Mouse (Mus musculus) layer of hippocampus, adult 9-11 months (tissue): ENCODE measurements around the gene Ppp1r36.
"Not testable (repeated sequence)": the region's sequence is repeated elsewhere in the genome, so short reads cannot be mapped to it uniquely, and the experiment has no call there.

Experiments used
- DNase-seq: peaks from one replicate; pipeline ENCODE4 v3.0.0; 2022

Gene Ppp1r36

GRCm38 (mm10) chr12:76401674-76402073, 15.7 kb upstream of the Ppp1r36 start:
- DNase-seq, result no peak

- no peak for DNase-seq
Measured at GRCm38 (mm10) chr12:76402991-76403885, 14.1 kb upstream of the Ppp1r36 start.

GRCm38 (mm10) chr12:76403886-76404537, 13.3 kb upstream of the Ppp1r36 start, which contains the start of gene Hspa2:
Hspa2 (plus strand) TSS chr12:76404176.
- peak; percentile 100 for DNase-seq

GRCm38 (mm10) chr12:76404836-76405182, 12.5 kb upstream of the Ppp1r36 start:
- peak; percentile 13 for DNase-seq

GRCm38 (mm10) chr12:76405183-76405970, 12.0 kb upstream of the Ppp1r36 start:
- peak; percentile 14 for DNase-seq

GRCm38 (mm10) chr12:76405971-76406370, 11.4 kb upstream of the Ppp1r36 start:
- no peak for DNase-seq

- DNase-seq, result no peak
Measured at GRCm38 (mm10) chr12:76407184-76407583, 10.2 kb upstream of the Ppp1r36 start.

GRCm38 (mm10) chr12:76409166-76409565, 8.2 kb upstream of the Ppp1r36 start:
- DNase-seq, result no peak

- no peak for DNase-seq
Measured at GRCm38 (mm10) chr12:76415383-76416010, 1.8 kb upstream of the Ppp1r36 start.

- DNase-seq, result no peak
Measured at GRCm38 (mm10) chr12:76418346-76418745, 1.0 kb downstream of the Ppp1r36 start.

- no peak for DNase-seq
Measured at GRCm38 (mm10) chr12:76425256-76425655, 7.9 kb downstream of the Ppp1r36 start.

GRCm38 (mm10) chr12:76427546-76427945, 10.2 kb downstream of the Ppp1r36 start:
- DNase-seq, result no peak

- peak; percentile 23 for DNase-seq
Measured at GRCm38 (mm10) chr12:76430879-76431406, 13.6 kb downstream of the Ppp1r36 start.

GRCm38 (mm10) chr12:76431431-76431830, 14.1 kb downstream of the Ppp1r36 start:
- DNase-seq, result peak; percentile 35

GRCm38 (mm10) chr12:76434111-76434510, 16.8 kb downstream of the Ppp1r36 start:
- DNase-seq, result no peak

- DNase-seq, result no peak
Measured at GRCm38 (mm10) chr12:76435084-76435483, 17.7 kb downstream of the Ppp1r36 start.

GRCm38 (mm10) chr12:76435549-76435948, 18.2 kb downstream of the Ppp1r36 start:
- no peak for DNase-seq

- not testable (repeated sequence) for DNase-seq
Measured at GRCm38 (mm10) chr12:76443488-76443887, 26.1 kb downstream of the Ppp1r36 start.

- no peak for DNase-seq
Measured at GRCm38 (mm10) chr12:76444359-76444772, 27.0 kb downstream of the Ppp1r36 start.

GRCm38 (mm10) chr12:76444862-76445261, 27.5 kb downstream of the Ppp1r36 start:
- DNase-seq, result no peak

GRCm38 (mm10) chr12:76446201-76446600, 28.9 kb downstream of the Ppp1r36 start:
- DNase-seq, result no peak

- no peak for DNase-seq
Measured at GRCm38 (mm10) chr12:76448127-76448526, 30.8 kb downstream of the Ppp1r36 start.
